In the genomic region with DNA sequence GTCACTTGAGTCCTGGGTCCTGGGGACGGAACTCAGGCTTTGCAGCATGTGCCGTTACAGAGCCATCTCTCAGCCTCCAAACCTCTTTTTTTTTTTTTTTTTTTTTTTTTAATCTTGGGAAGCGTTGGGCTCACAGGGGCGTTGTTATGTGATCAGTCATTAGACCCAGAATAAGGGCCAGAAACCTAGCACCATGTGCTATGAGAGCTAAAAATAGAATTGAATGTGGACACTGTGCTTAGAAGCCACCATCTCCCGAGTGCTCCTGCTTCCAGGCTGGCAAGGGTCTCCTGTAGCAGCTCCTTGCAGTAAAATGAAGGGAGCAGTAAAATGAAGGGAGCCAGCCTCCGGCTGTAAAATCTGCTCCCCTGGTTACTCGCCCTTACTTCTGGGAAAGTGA, we compare ENCODE assay signal across 12 mouse cellular contexts. TPM values are rescaled to one million over a fixed set of nuclear protein-coding genes. Genes with fewer than 3 reads are reported as not detected.
DNase-seq lines count a peak whose midpoint lies in the region; ATAC-seq lines count a peak whose summit lies in the region.
"Had no signal": no experiment of that assay in that cellular context is flagged by ENCODE, and none has a peak within 500 bp of the region (broad histone marks: within the 10 kb centered on the region; RNA-seq: fewer than 3 reads in every experiment).

No protein-coding gene starts in this region.

- no peak overlapping the region for H3K4me3 ChIP-seq in hindbrain, embryonic 14.5 days (replicated peaks; ENCODE audit: low read length)
- H3K4me3 ChIP-seq in hindbrain, embryonic 16.5 days (ENCODE audit: low read length) = no peak overlapping the region
- no peak overlapping the region for H3K4me3 ChIP-seq in heart, embryonic 15.5 days
- no peak overlapping the region for H3K4me3 ChIP-seq in limb, embryonic 15.5 days
- H3K4me3 ChIP-seq: hindbrain, embryonic 13.5 days; midbrain, embryonic 10.5 days had no signal

- peak; percentile 18 to 30 for DNase-seq in cerebellum, postnatal 10 days
- no peak for DNase-seq in cerebellum, postnatal 4 days (ENCODE audit: low spot score in 2 of 2)
- DNase-seq in hindbrain, embryonic 14.5 days (ENCODE audit: low spot score) = no peak
- no peak for DNase-seq in layer of hippocampus, adult 8-10 months (ENCODE audit: low spot score in 2 of 2)
- no peak for DNase-seq in right cerebral cortex, postnatal 14 days
- DNase-seq: adrenal gland, postnatal 25 days had no signal

- 59% methylated on average over 7 of the region's 7 CpGs for WGBS in hindbrain, embryonic 14.5 days
- WGBS in hindbrain, embryonic 16.5 days = 62% methylated on average over 7 of the region's 7 CpGs
- WGBS in heart, embryonic 15.5 days = 42% methylated on average over 7 of the region's 7 CpGs
- WGBS in limb, embryonic 15.5 days = 26% methylated on average over 7 of the region's 7 CpGs

- no peak overlapping the region for H3K27ac ChIP-seq in hindbrain, embryonic 14.5 days
- no peak overlapping the region for H3K27ac ChIP-seq in hindbrain, embryonic 16.5 days (ENCODE audit: low read depth, low read length)
- peak overlapping the region; percentile 37; the same call in 1 of the 2 replicates for H3K27ac ChIP-seq in heart, embryonic 15.5 days
- peak overlapping the region; percentile 83 for H3K27ac ChIP-seq in limb, embryonic 15.5 days
- H3K27ac ChIP-seq: hindbrain, embryonic 13.5 days; midbrain, embryonic 10.5 days had no signal

- H3K36me3 ChIP-seq in hindbrain, embryonic 14.5 days (replicated peaks; ENCODE audit: control insufficient read depth, insufficient read depth) = no peaks in the 10 kb centered on the region
- H3K36me3 ChIP-seq in hindbrain, embryonic 16.5 days (ENCODE audit: control insufficient read depth, insufficient read depth, low read length) = no peaks in the 10 kb centered on the region
- no peaks in the 10 kb centered on the region for H3K36me3 ChIP-seq in heart, embryonic 15.5 days
- no peaks in the 10 kb centered on the region for H3K36me3 ChIP-seq in limb, embryonic 15.5 days
- H3K36me3 ChIP-seq: hindbrain, embryonic 13.5 days; midbrain, embryonic 10.5 days had no signal

- H3K4me2 ChIP-seq in hindbrain, embryonic 14.5 days (replicated peaks) = no peak overlapping the region
- H3K4me2 ChIP-seq in hindbrain, embryonic 16.5 days (ENCODE audit: low read length) = no peak overlapping the region
- peak overlapping the region; percentile 16; the same call in 1 of the 2 replicates for H3K4me2 ChIP-seq in heart, embryonic 15.5 days
- H3K4me2 ChIP-seq in limb, embryonic 15.5 days = peak overlapping the region; percentile 22
- H3K4me2 ChIP-seq: hindbrain, embryonic 13.5 days had no signal

- no peak for ATAC-seq in hindbrain, embryonic 14.5 days (ENCODE audit: low FRiP score)
- ATAC-seq in hindbrain, embryonic 16.5 days = no peak
- ATAC-seq in heart, embryonic 15.5 days (replicated peaks; ENCODE audit: insufficient number of reproducible peaks, insufficient read depth, low FRiP score, low read depth) = 0 out of 2 replicates have a peak, but pooled peaks have one; percentile 39
- ATAC-seq in limb, embryonic 15.5 days (ENCODE audit: insufficient number of reproducible peaks, low FRiP score, low TSS enrichment, low read depth) = no peak
- ATAC-seq: lung, postnatal 0 days had no signal

- H3K9me3 ChIP-seq in hindbrain, embryonic 14.5 days (ENCODE audit: control insufficient read depth, low read length) = no peaks in the 10 kb centered on the region
- H3K9me3 ChIP-seq in hindbrain, embryonic 16.5 days (ENCODE audit: control insufficient read depth, low read length) = no peaks in the 10 kb centered on the region
- H3K9me3 ChIP-seq in heart, embryonic 15.5 days (replicated peaks) = no peaks in the 10 kb centered on the region
- H3K9me3 ChIP-seq in limb, embryonic 15.5 days = no peaks in the 10 kb centered on the region
- H3K9me3 ChIP-seq: hindbrain, embryonic 13.5 days; midbrain, embryonic 10.5 days had no signal

- no peaks in the 10 kb centered on the region for H3K27me3 ChIP-seq in hindbrain, embryonic 14.5 days (ENCODE audit: control insufficient read depth, insufficient read depth, low read length)
- H3K27me3 ChIP-seq in hindbrain, embryonic 16.5 days (replicated peaks; ENCODE audit: control insufficient read depth, insufficient read depth, low read length) = no peaks in the 10 kb centered on the region
- H3K27me3 ChIP-seq in heart, embryonic 15.5 days = no peaks in the 10 kb centered on the region
- no peaks in the 10 kb centered on the region for H3K27me3 ChIP-seq in limb, embryonic 15.5 days
- H3K27me3 ChIP-seq: hindbrain, embryonic 13.5 days had no signal

- H3K4me1 ChIP-seq in hindbrain, embryonic 14.5 days (replicated peaks; ENCODE audit: control insufficient read depth, insufficient read depth, low read length) = no peaks in the 10 kb centered on the region
- H3K4me1 ChIP-seq in hindbrain, embryonic 16.5 days (ENCODE audit: control insufficient read depth, insufficient read depth, low read depth, low read length) = no peaks in the 10 kb centered on the region
- peaks cover 8% of the 10 kb centered on the region for H3K4me1 ChIP-seq in heart, embryonic 15.5 days (replicated peaks)
- H3K4me1 ChIP-seq in limb, embryonic 15.5 days = peaks cover 27% of the 10 kb centered on the region
- H3K4me1 ChIP-seq: hindbrain, embryonic 13.5 days had no signal

- 0 out of 2 replicates have a peak overlapping the region, but pooled peaks have one; percentile 10 for H3K9ac ChIP-seq in hindbrain, embryonic 14.5 days
- H3K9ac ChIP-seq in hindbrain, embryonic 16.5 days (ENCODE audit: low read depth, low read length) = no peak overlapping the region
- no peak overlapping the region for H3K9ac ChIP-seq in heart, embryonic 15.5 days
- H3K9ac ChIP-seq in limb, embryonic 15.5 days = no peak overlapping the region
- H3K9ac ChIP-seq: hindbrain, embryonic 13.5 days had no signal

RNA-seq across cellular contexts. Expression of a gene that starts 47.3 kb away (rescaled TPM):
- 22.4 and 26.5 TPM in 2 replicates for polyA plus RNA-seq in hindbrain, embryonic 14.5 days (2014; fragmentation: Nextera tagmentation; extraction: Ambion mirVana)
- polyA plus RNA-seq in hindbrain, embryonic 16.5 days (2015; fragmentation: Nextera tagmentation; extraction: Ambion mirVana) = 28.8 and 31.0 TPM in 2 replicates
- 17.2 and 19.6 TPM in 2 replicates for polyA plus RNA-seq in heart, embryonic 15.5 days (2015; fragmentation: Nextera tagmentation; extraction: Ambion mirVana)
- 12.0 and 13.1 TPM in 2 replicates for polyA plus RNA-seq in limb, embryonic 15.5 days (2015; fragmentation: Nextera tagmentation; extraction: Ambion mirVana)
- 100 to 1,000 TPM; 102 to 121 (median 109) TPM for total RNA-seq in layer of hippocampus, adult 8-10 months (2022)

Comparison
In these comparisons a context has a peak if more than half of its experiments do, and no peak if none do; other contexts are left out.
1. DNase-seq: peak in cerebellum, postnatal 10 days (2 of 2); none in cerebellum, postnatal 4 days (0 of 2), hindbrain, embryonic 14.5 days (single experiment), layer of hippocampus, adult 8-10 months (0 of 2) and right cerebral cortex, postnatal 14 days (single experiment).
2. H3K27ac ChIP-seq: peak in heart, embryonic 15.5 days (single experiment) and limb, embryonic 15.5 days (single experiment); none in hindbrain, embryonic 14.5 days (single experiment) and hindbrain, embryonic 16.5 days (single experiment).
3. H3K4me2 ChIP-seq: peak in heart, embryonic 15.5 days (single experiment) and limb, embryonic 15.5 days (single experiment); none in hindbrain, embryonic 14.5 days (single experiment) and hindbrain, embryonic 16.5 days (single experiment).